Mouse (Mus musculus): Measurements from ENCODE around the gene Serpinb2. TPM values are rescaled to one million over a fixed set of nuclear protein-coding genes. Genes with fewer than 3 reads are reported as not detected.

The Serpinb2 gene
- polyA plus RNA-seq, 1 experiment: 3.1 TPM

GRCm38 (mm10) chr1:107505898-107506562, 5.2 kb upstream of the Serpinb2 start:
- Histone ChIP-seq H3K4me1 (replicated peaks; ENCODE audit: control insufficient read depth, insufficient read depth, low read length) (no peaks in the 10 kb centered on the region), H3K36me3 (ENCODE audit: control insufficient read depth, insufficient read depth, low read length) (no peaks in the 10 kb centered on the region), H3K4me3 (ENCODE audit: control insufficient read depth, insufficient read depth, low read length) (no peak overlapping the region), H3K27ac (ENCODE audit: control insufficient read depth, insufficient read depth, low read length) (no peak overlapping the region), H3K27me3 (ENCODE audit: control insufficient read depth, insufficient read depth, low read length) (no peaks in the 10 kb centered on the region)
- WGBS: 30% methylated on average over 8 of the region's 8 CpGs
- TF ChIP-seq CTCF (IDR thresholded peaks at IDR 0.05; ENCODE audit: borderline replicate concordance, control insufficient read depth, extremely low read depth, insufficient read depth, low read length, poor library complexity): no peak
- no peak for TF ChIP-seq POLR2A (IDR thresholded peaks at IDR 0.05; ENCODE audit: control insufficient read depth, extremely low read depth, insufficient read depth, low read length, poor library complexity)
- no peak for DNase-seq

GRCm38 (mm10) chr1:107512194-107513138, 1.2 kb downstream of the Serpinb2 start:
- no peak for DNase-seq
- Histone ChIP-seq H3K27me3 (ENCODE audit: control insufficient read depth, insufficient read depth, low read length) (no peaks in the 10 kb centered on the region), H3K27ac (ENCODE audit: control insufficient read depth, insufficient read depth, low read length) (no peak overlapping the region), H3K4me1 (replicated peaks; ENCODE audit: control insufficient read depth, insufficient read depth, low read length) (no peaks in the 10 kb centered on the region), H3K4me3 (ENCODE audit: control insufficient read depth, insufficient read depth, low read length) (no peak overlapping the region), H3K36me3 (ENCODE audit: control insufficient read depth, insufficient read depth, low read length) (no peaks in the 10 kb centered on the region)
- 86% methylated on average over 2 of the region's 2 CpGs for WGBS
- TF ChIP-seq CTCF (IDR thresholded peaks at IDR 0.05; ENCODE audit: borderline replicate concordance, control insufficient read depth, extremely low read depth, insufficient read depth, low read length, poor library complexity) (no peak), POLR2A (IDR thresholded peaks at IDR 0.05; ENCODE audit: control insufficient read depth, extremely low read depth, insufficient read depth, low read length, poor library complexity) (no peak)

DNA sequence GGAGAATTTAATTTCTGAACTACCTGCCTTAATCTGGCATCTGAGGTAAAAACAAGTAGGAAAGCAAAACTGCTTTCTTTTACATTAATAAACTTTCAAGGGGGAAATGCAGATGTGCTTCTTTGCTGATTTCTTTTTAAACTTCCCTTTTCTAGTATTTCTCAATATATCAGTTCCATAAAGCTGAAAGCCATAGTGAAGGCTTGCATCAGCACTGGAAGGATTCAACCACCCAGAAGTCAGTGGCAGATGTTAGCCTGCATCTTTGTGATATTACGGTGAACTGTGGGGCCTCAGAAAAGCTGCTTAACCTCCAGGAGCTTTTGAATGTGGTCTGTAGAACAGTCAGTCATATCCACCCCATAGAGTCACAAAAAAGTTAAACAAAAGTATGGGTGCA, 2.3 kb downstream of the Serpinb2 start:
- no peak overlapping the region for H3K4me3 ChIP-seq (ENCODE audit: control insufficient read depth, insufficient read depth, low read length)
- TF ChIP-seq POLR2A (IDR thresholded peaks at IDR 0.05; ENCODE audit: control insufficient read depth, extremely low read depth, insufficient read depth, low read length, poor library complexity) (no peak), CTCF (IDR thresholded peaks at IDR 0.05; ENCODE audit: borderline replicate concordance, control insufficient read depth, extremely low read depth, insufficient read depth, low read length, poor library complexity) (no peak)
- WGBS: 89% methylated on average over 1 of the region's 1 CpGs
- DNase-seq: no peak
- H3K27ac ChIP-seq (ENCODE audit: control insufficient read depth, insufficient read depth, low read length): no peak overlapping the region
- no peaks in the 10 kb centered on the region for H3K4me1 ChIP-seq (replicated peaks; ENCODE audit: control insufficient read depth, insufficient read depth, low read length)
- H3K27me3 ChIP-seq (ENCODE audit: control insufficient read depth, insufficient read depth, low read length): no peaks in the 10 kb centered on the region
- no peaks in the 10 kb centered on the region for H3K36me3 ChIP-seq (ENCODE audit: control insufficient read depth, insufficient read depth, low read length)

GRCm38 (mm10) chr1:107515839-107516498, 4.7 kb downstream of the Serpinb2 start:
- Histone ChIP-seq H3K27me3 (ENCODE audit: control insufficient read depth, insufficient read depth, low read length) (no peaks in the 10 kb centered on the region), H3K4me3 (ENCODE audit: control insufficient read depth, insufficient read depth, low read length) (no peak overlapping the region), H3K27ac (ENCODE audit: control insufficient read depth, insufficient read depth, low read length) (no peak overlapping the region), H3K36me3 (ENCODE audit: control insufficient read depth, insufficient read depth, low read length) (no peaks in the 10 kb centered on the region), H3K4me1 (replicated peaks; ENCODE audit: control insufficient read depth, insufficient read depth, low read length) (no peaks in the 10 kb centered on the region)
- 49% methylated on average over 2 of the region's 2 CpGs for WGBS
- DNase-seq: no peak
- TF ChIP-seq CTCF (IDR thresholded peaks at IDR 0.05; ENCODE audit: borderline replicate concordance, control insufficient read depth, extremely low read depth, insufficient read depth, low read length, poor library complexity) (no peak), POLR2A (IDR thresholded peaks at IDR 0.05; ENCODE audit: control insufficient read depth, extremely low read depth, insufficient read depth, low read length, poor library complexity) (no peak)

DNA sequence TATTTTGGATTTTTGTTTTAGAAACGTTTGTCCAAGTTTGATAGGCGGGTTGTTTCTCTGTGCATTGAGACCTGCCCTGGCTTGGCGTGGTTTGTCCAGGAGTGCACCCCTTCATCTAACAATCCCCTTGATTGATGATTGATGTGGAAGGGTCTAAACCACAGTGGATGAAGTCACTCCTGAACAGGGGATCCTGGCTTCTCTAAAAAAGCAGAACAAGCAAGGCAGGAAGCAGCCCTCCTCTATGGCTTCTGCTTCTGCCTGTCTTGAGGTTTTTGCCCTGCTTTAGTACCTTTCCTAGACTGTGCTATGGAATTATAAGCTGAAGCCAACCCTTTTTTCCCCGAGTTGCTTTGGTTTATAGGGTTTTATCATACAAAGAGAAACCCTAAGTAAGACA, 14.4 kb downstream of the Serpinb2 start:
- Histone ChIP-seq H3K27me3 (ENCODE audit: control insufficient read depth, insufficient read depth, low read length) (no peaks in the 10 kb centered on the region), H3K4me3 (ENCODE audit: control insufficient read depth, insufficient read depth, low read length) (no peak overlapping the region), H3K36me3 (ENCODE audit: control insufficient read depth, insufficient read depth, low read length) (no peaks in the 10 kb centered on the region), H3K27ac (ENCODE audit: control insufficient read depth, insufficient read depth, low read length) (no peak overlapping the region), H3K4me1 (replicated peaks; ENCODE audit: control insufficient read depth, insufficient read depth, low read length) (no peaks in the 10 kb centered on the region)
- TF ChIP-seq CTCF (IDR thresholded peaks at IDR 0.05; ENCODE audit: borderline replicate concordance, control insufficient read depth, extremely low read depth, insufficient read depth, low read length, poor library complexity) (no peak), POLR2A (IDR thresholded peaks at IDR 0.05; ENCODE audit: control insufficient read depth, extremely low read depth, insufficient read depth, low read length, poor library complexity) (no peak)
- 11% methylated on average over 4 of the region's 4 CpGs for WGBS
- DNase-seq: no peak
